Mouse (Mus musculus) intestine, embryonic 14.5 days (tissue): Measurements from ENCODE around the gene Tmem72. TPM values are rescaled to one million over a fixed set of nuclear protein-coding genes. Genes with fewer than 3 reads are reported as not detected.

ENCODE experiments used
- ATAC-seq: fragments of 200-750 bp; cut with Nextera tagmentation; replicated peaks from 2 replicates; pipeline ENCODE4 v1.8.0; 2017; ENCODE audit warnings: low read depth, moderate number of reproducible peaks, moderate TSS enrichment, moderate library complexity; ENCODE audit not compliant: low FRiP score, low TSS enrichment
- DNase-seq: peaks from one replicate; pipeline ENCODE4 v3.0.0-alpha.2; 2018; ENCODE audit warnings: low spot score
- H3K27ac ChIP-seq: fragments of 300-500 bp; sonication (generic); 2 replicates; pipeline ENCODE4 v1.5.1; 2014; ENCODE audit warnings: low read depth, mild to moderate bottlenecking, control low read depth
- H3K27me3 ChIP-seq: fragments of 300-500 bp; sonication (generic); replicated peaks from 2 replicates; pipeline ENCODE4 v1.6.1; 2014; ENCODE audit warnings: low read length, control low read depth; ENCODE audit not compliant: control insufficient read depth, insufficient read depth
- H3K36me3 ChIP-seq: fragments of 300-500 bp; sonication (generic); 2 replicates; pipeline ENCODE4 v1.6.1; 2014; ENCODE audit warnings: low read length, control low read depth; ENCODE audit not compliant: control insufficient read depth, insufficient read depth
- H3K4me1 ChIP-seq: fragments of 300-500 bp; sonication (generic); replicated peaks from 2 replicates; pipeline ENCODE4 v1.6.1; 2014; ENCODE audit warnings: low read length, control low read depth, mixed read lengths; ENCODE audit not compliant: control insufficient read depth, insufficient read depth
- H3K4me2 ChIP-seq: fragments of 300-500 bp; sonication (generic); 2 replicates; pipeline ENCODE4 v1.6.1; 2014; ENCODE audit warnings: low read length
- H3K4me3 ChIP-seq: fragments of 300-500 bp; sonication (generic); 2 replicates; pipeline ENCODE4 v1.5.1; 2014; ENCODE audit warnings: low read depth, low read length, control low read depth, mixed read lengths
- H3K9ac ChIP-seq: fragments of 300-500 bp; sonication (generic); 2 replicates; pipeline ENCODE4 v1.6.1; 2014; ENCODE audit warnings: mild to moderate bottlenecking, low read length
- H3K9me3 ChIP-seq: fragments of 300-500 bp; sonication (generic); 2 replicates; pipeline ENCODE4 v1.6.1; 2016; ENCODE audit warnings: low read length, control low read depth; ENCODE audit not compliant: control insufficient read depth
- WGBS: fragments of 180-500 bp; shearing (Covaris S2); extraction: QIAGEN DNeasy Blood & Tissue Kit; methylation state at CpG from one replicate; pipeline ENCODE4 v1.1.7; 2014; 5-methylcytosine and 5-hydroxymethylcytosine counted together
- polyA plus RNA-seq: library from polyadenylated mRNA; unstranded; fragments of >200 nt; fragmentation: Nextera tagmentation; extraction: Ambion mirVana; gene quantifications from 2 replicates; pipeline ENCODE4 v1.2.1, GENCODE M21; 2014

Tmem72 gene
- 0.04 and 0.05 TPM in 2 replicates for polyA plus RNA-seq

- no peak within 1 kb of the TSS for H3K4me2 ChIP-seq
- WGBS = 50% methylated on average over 8 of the region's 8 CpGs
- no peak within 1 kb of the TSS for H3K27ac ChIP-seq
- ATAC-seq (peak; percentile 78), DNase-seq (peak; percentile 56)
- peaks cover 5% of the 10 kb centered on the region; the same call in 1 of the 2 replicates for H3K4me1 ChIP-seq
- H3K27me3 ChIP-seq = no peaks in the 10 kb centered on the region
- no peaks in the 10 kb centered on the region for H3K36me3 ChIP-seq
- no peaks in the 10 kb centered on the region for H3K9me3 ChIP-seq
- H3K4me3 ChIP-seq = no peak within 1 kb of the TSS
- H3K9ac ChIP-seq = no peak within 1 kb of the TSS
Observed at GRCm38 (mm10) chr6:116716666-116717065, at the start of gene Tmem72. Gene Tmem72, minus strand, starts transcription at chr6:116716913.

DNA sequence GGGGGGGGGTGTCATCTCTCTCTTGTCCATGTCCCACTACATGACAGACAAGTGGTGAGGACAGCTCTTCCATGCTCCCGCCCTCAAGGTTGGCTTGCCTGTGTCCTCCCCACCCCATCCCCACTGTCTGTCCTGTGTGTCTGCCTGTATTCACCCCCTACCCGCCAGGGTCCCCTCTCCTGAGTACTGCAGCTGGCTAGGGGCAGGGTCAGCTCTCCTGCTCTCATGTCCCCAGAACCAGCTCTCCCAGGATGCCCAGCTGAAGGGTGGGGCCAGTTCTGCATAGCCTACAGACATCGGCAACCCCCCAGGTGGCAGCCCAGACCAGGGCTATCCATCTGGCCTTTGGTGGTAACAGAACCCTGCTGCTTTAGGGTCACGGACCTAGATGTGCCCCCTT, 47.8 kb upstream of the Tmem72 start:
- ATAC-seq = no peak
- no peaks in the 10 kb centered on the region for H3K27me3 ChIP-seq
- 0 out of 2 replicates have a peak, but pooled peaks cover 8% of the 10 kb centered on the region for H3K4me1 ChIP-seq
- H3K9me3 ChIP-seq = no peaks in the 10 kb centered on the region
- H3K9ac ChIP-seq = no peak overlapping the region
- H3K4me2 ChIP-seq = no peak overlapping the region
- H3K4me3 ChIP-seq = no peak overlapping the region
- DNase-seq = no peak
- no peak overlapping the region for H3K27ac ChIP-seq
- 88% methylated on average over 4 of the region's 4 CpGs for WGBS
- H3K36me3 ChIP-seq = no peaks in the 10 kb centered on the region

DNA sequence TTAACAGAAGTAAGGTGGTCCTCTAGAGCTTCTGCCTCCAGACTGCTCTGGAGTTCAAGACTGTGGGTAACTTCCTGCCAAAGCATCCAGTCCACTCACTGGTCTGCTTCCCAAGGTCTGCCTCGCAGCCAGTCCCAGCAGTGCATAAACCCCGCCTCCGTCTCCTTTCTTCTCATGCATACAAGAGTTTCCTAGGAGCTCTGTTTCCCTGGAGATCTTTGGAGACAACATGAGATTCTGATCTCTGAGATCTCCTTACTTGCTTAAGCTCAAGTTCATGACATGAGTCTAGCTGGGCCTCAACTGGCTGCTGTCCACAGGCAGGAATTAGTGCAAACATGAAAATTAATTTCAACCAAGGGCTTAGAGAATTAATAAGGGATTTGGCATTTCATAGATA, 45.6 kb upstream of the Tmem72 start:
- WGBS = 56% methylated on average over 3 of the region's 3 CpGs
- Histone ChIP-seq H3K9me3 (no peaks in the 10 kb centered on the region), H3K4me2 (no peak overlapping the region), H3K36me3 (no peaks in the 10 kb centered on the region), H3K4me1 (no peaks in the 10 kb centered on the region), H3K27me3 (no peaks in the 10 kb centered on the region), H3K27ac (no peak overlapping the region), H3K9ac (no peak overlapping the region), H3K4me3 (no peak overlapping the region)
- DNase-seq (no peak), ATAC-seq (no peak)

- no peak overlapping the region for H3K4me3 ChIP-seq
- WGBS = 68% methylated on average over 6 of the region's 6 CpGs
- no peaks in the 10 kb centered on the region for H3K9me3 ChIP-seq
- no peaks in the 10 kb centered on the region for H3K4me1 ChIP-seq
- H3K9ac ChIP-seq = no peak overlapping the region
- DNase-seq (no peak), ATAC-seq (no peak)
- H3K27me3 ChIP-seq = no peaks in the 10 kb centered on the region
- no peak overlapping the region for H3K27ac ChIP-seq
- H3K4me2 ChIP-seq = no peak overlapping the region
- no peaks in the 10 kb centered on the region for H3K36me3 ChIP-seq
Observed at GRCm38 (mm10) chr6:116760181-116760580, 43.5 kb upstream of the Tmem72 start.

DNA sequence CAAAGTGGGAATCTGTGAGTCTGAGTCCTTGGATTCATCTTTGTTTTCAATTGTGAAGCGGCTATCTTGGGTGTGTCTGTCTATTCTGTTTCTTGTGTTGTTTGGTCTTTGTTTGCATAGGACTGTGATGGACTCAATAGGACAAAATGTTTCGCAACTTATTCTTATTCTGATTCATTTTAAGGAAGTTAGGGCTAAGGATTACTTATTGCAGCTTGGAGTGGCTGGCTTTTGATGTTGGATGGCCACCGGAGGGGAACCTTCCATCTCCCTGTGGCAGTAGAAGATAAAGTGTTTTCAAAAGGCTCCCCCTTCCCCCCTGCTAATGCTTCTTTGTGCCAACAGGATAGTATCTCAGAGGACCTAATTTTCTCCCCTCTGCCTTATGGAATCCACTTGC, 39.7 kb upstream of the Tmem72 start:
- 91% methylated on average over 3 of the region's 3 CpGs for WGBS
- ATAC-seq = no peak
- Histone ChIP-seq H3K9me3 (no peaks in the 10 kb centered on the region), H3K4me2 (no peak overlapping the region), H3K9ac (no peak overlapping the region), H3K36me3 (no peaks in the 10 kb centered on the region), H3K4me1 (no peaks in the 10 kb centered on the region), H3K27ac (no peak overlapping the region), H3K4me3 (no peak overlapping the region), H3K27me3 (no peaks in the 10 kb centered on the region)
- no peak for DNase-seq

- Histone ChIP-seq H3K9ac (no peak overlapping the region), H3K4me3 (no peak overlapping the region), H3K9me3 (no peaks in the 10 kb centered on the region), H3K27me3 (no peaks in the 10 kb centered on the region), H3K36me3 (no peaks in the 10 kb centered on the region), H3K4me2 (no peak overlapping the region), H3K4me1 (no peaks in the 10 kb centered on the region), H3K27ac (no peak overlapping the region)
- 77% methylated on average over 2 of the region's 2 CpGs for WGBS
- ATAC-seq (no peak), DNase-seq (no peak)
Observed at GRCm38 (mm10) chr6:116738046-116738445, 21.3 kb upstream of the Tmem72 start.

- no peak overlapping the region for H3K9ac ChIP-seq
Observed at GRCm38 (mm10) chr6:116735361-116735760, 18.6 kb upstream of the Tmem72 start.

GRCm38 (mm10) chr6:116733577-116733976, 16.9 kb upstream of the Tmem72 start:
- Histone ChIP-seq H3K4me3 (no peak overlapping the region), H3K4me1 (no peaks in the 10 kb centered on the region), H3K36me3 (no peaks in the 10 kb centered on the region), H3K4me2 (no peak overlapping the region), H3K27me3 (no peaks in the 10 kb centered on the region), H3K9me3 (no peaks in the 10 kb centered on the region), H3K9ac (no peak overlapping the region), H3K27ac (no peak overlapping the region)
- WGBS = 70% methylated on average over 4 of the region's 4 CpGs
- no peak for DNase-seq
- no peak for ATAC-seq

More at GRCm38 (mm10) chr6:116735361-116735760, 18.6 kb upstream of the Tmem72 start:
- Histone ChIP-seq H3K4me1 (no peaks in the 10 kb centered on the region), H3K27ac (no peak overlapping the region), H3K4me2 (no peak overlapping the region), H3K36me3 (no peaks in the 10 kb centered on the region), H3K9me3 (no peaks in the 10 kb centered on the region), H3K27me3 (no peaks in the 10 kb centered on the region), H3K4me3 (no peak overlapping the region)
- DNase-seq (no peak), ATAC-seq (no peak)
- WGBS = 87% methylated on average over 5 of the region's 5 CpGs

DNA sequence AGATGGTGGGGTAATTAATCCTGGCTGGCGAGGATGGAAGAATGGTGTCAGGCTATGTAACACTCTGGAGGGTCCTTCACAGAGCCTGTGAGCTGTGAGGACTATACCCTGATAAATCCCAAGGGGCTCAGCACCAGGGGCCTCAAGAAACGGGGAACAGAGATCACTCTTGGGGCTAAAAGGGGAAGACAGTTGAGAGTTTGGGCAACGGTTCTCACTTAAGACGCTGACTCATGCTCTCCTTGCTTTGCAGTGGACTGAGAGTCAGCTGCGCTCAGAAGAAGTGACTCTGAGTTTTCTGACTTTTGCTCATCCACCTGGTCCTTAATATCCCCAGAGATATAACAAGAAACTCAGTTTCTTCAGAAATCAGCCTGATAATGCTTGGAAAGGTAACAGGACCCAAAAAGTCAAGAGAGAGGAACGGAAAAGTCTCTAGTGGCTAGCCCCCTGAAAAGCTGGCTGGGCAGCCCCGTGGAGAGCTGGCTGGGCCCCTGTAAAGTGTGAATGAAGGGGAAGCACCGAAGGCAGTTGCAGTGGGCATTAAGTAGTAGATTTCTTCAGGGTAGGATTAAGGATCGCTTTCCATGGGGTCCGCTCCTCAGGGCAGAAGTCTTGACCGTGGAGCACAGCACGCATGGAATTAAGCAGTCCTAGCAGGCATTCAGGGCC, 7.9 kb upstream of the Tmem72 start:
- H3K27me3 ChIP-seq = no peaks in the 10 kb centered on the region
- no peak overlapping the region for H3K4me3 ChIP-seq
- no peak overlapping the region for H3K27ac ChIP-seq
- H3K36me3 ChIP-seq = no peaks in the 10 kb centered on the region
- no peaks in the 10 kb centered on the region for H3K4me1 ChIP-seq
- ATAC-seq (no peak), DNase-seq (no peak)
- H3K9ac ChIP-seq = no peak overlapping the region
- H3K9me3 ChIP-seq = no peaks in the 10 kb centered on the region
- H3K4me2 ChIP-seq = no peak overlapping the region
- WGBS = 82% methylated on average over 12 of the region's 12 CpGs
